Mouse (Mus musculus) kidney, adult 2 months (tissue): ENCODE results near the gene Stk4. TPM values are rescaled to one million over a fixed set of nuclear protein-coding genes. Genes with fewer than 3 reads are reported as not detected.

Experiments used
- DNase-seq: peaks from one replicate; pipeline ENCODE4 v3.0.0; 2021
- H3K27ac ChIP-seq: fragments of 200-500 bp; 2 replicates; pipeline ENCODE4 v1.5.1; 2012; ENCODE audit warnings: low read depth, low read length, control low read depth, inconsistent platforms; ENCODE audit not compliant: insufficient read depth
- H3K27me3 ChIP-seq: fragments of 200-500 bp; replicated peaks from 2 replicates; pipeline ENCODE4 v1.6.1; 2012; ENCODE audit warnings: mild to moderate bottlenecking, moderate library complexity, low read length, inconsistent platforms; ENCODE audit not compliant: control insufficient read depth, insufficient read depth
- H3K36me3 ChIP-seq: fragments of 200-500 bp; 2 replicates; pipeline ENCODE4 v1.6.1; 2012; ENCODE audit warnings: mild to moderate bottlenecking, moderate library complexity, low read length, inconsistent platforms; ENCODE audit not compliant: control insufficient read depth, insufficient read depth
- H3K4me1 ChIP-seq: fragments of 200-500 bp; 2 replicates; pipeline ENCODE4 v1.6.1; 2011; ENCODE audit warnings: low read length; ENCODE audit not compliant: control insufficient read depth, insufficient read depth
- H3K4me3 ChIP-seq: fragments of 200-500 bp; 2 replicates; pipeline ENCODE4 v1.5.1; 2011; ENCODE audit warnings: mild to moderate bottlenecking, low read depth, low read length, control low read depth; ENCODE audit not compliant: insufficient read depth
- CTCF ChIP-seq: fragments of 200-500 bp; conservative IDR thresholded peaks from 2 replicates; pipeline ENCODE4 v1.5.1; 2011; ENCODE audit warnings: low read depth, mild to moderate bottlenecking, control low read depth, low read length, moderate library complexity, mixed read lengths; ENCODE audit not compliant: insufficient read depth, insufficient read length
- POLR2A ChIP-seq: fragments of 200-500 bp; IDR thresholded peaks from one replicate; pipeline ENCODE4 v1.6.1; 2011; ENCODE audit warnings: low read depth, low read length, control low read depth
- WGBS: fragments of 180-500 bp; shearing (Covaris S2); methylation state at CpG from one replicate; pipeline ENCODE4 v1.1.7; 2018; 5-methylcytosine and 5-hydroxymethylcytosine counted together
- polyA plus RNA-seq: library from polyadenylated mRNA; depleted of rRNA; stranded (reverse); fragments of >200 nt; gene quantifications from 2 replicates; pipeline ENCODE4 v1.2.3, GENCODE M21; 2012

Stk4 gene
- polyA plus RNA-seq, 1 experiment, result 13.0 TPM

DNA sequence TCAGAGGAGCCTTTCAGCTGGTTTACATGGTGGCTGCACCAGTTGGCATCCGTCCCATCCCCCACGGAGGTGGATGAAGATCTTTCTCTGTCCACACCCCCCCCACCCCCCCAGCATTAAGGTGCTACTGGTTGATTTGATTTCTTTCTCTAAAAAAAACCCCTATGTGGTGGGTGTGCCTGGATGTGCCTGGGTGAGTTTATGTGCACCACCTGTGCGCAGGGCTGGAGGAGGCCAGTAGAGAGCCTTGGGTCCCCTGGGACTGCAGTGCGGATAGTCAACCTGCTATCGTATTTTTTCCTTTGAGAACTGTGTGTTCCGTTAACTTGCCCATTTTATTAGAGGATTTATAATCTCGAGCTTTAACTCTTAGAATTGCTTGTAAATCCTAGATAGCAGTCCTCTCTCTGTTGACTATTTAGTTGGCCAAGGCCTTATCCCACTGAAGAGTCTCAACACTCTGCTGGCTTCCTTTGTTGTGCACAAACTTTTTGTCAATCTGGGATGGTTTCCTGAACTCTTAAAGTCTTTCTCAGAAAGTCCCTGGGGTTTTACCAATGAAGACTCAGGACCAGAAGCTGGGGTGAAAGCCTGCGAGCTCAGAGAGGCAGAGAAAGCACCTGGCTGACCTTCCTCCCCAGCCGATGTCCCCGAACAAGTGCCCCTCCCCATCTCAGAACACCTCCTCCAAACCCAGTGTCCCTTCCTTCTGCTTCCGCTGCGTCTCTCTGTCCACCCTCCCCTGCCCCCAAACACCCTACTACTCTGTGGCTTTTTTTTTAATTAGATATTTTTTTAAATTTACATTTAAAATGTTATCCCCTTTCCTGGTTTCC lies 58.7 kb downstream of the Stk4 start:
- TF ChIP-seq POLR2A, result no peak
- TF ChIP-seq CTCF, result no peak
- H3K27me3 ChIP-seq, result no peaks in the 10 kb centered on the region
- H3K27ac ChIP-seq, result no peak overlapping the region
- 86% methylated on average over 12 of the region's 12 CpGs for WGBS
- no peaks in the 10 kb centered on the region for H3K36me3 ChIP-seq
- H3K4me3 ChIP-seq, result no peak overlapping the region
- H3K4me1 ChIP-seq, result no peaks in the 10 kb centered on the region
- DNase-seq, result no peak

DNA sequence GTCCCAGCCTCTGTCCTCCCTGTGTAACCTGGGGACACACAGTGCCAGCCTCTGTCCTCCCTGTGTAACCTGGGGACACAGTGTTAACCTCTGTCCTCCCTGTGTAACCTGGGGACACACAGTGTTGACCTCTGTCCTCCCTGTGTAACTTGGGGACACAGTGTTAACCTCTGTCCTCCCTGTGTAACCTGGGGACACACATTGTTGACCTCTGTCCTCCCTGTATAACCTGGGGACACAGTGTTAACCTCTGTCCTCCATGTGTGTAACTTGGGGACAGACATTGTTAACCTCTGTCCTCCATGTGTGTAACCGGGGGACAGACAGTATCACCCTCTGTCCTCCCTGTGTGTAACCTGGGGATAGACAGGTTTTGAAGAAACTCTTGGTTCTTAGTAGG lies 61.5 kb downstream of the Stk4 start:
- H3K27ac ChIP-seq, result no peak overlapping the region
- DNase-seq, result no peak
- WGBS, result 88% methylated on average over 1 of the region's 1 CpGs
- H3K4me3 ChIP-seq, result no peak overlapping the region
- TF ChIP-seq POLR2A, result no peak
- TF ChIP-seq CTCF, result no peak
- no peaks in the 10 kb centered on the region for H3K36me3 ChIP-seq
- H3K4me1 ChIP-seq, result no peaks in the 10 kb centered on the region
- no peaks in the 10 kb centered on the region for H3K27me3 ChIP-seq

DNA sequence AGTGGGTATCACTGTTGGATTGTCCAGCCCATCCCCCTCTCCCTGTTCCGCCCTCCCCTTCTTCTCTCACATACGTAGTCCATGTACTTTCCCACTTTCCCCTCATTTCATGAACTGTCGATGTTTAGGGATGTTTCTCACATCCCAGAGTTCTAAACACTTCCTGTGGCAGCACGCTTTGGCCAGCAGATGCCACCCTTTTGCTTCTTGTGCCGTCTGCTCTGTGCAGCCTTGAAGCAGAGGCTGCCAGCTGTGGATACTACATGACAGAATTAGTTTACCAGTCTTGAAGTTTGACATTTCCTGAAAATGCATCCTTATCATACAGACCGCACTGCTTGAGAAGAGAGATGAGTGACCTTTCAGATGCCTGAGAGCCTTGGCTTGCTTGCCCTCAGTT lies 64.4 kb downstream of the Stk4 start:
- 56% methylated on average over 6 of the region's 6 CpGs for WGBS
- DNase-seq, result peak; percentile 44
- Histone ChIP-seq H3K4me1 (no peaks in the 10 kb centered on the region), H3K4me3 (no peak overlapping the region), H3K27ac (no peak overlapping the region), H3K36me3 (no peaks in the 10 kb centered on the region), H3K27me3 (no peaks in the 10 kb centered on the region)
- TF ChIP-seq POLR2A, result no peak
- TF ChIP-seq CTCF, result peak; percentile 68

DNA sequence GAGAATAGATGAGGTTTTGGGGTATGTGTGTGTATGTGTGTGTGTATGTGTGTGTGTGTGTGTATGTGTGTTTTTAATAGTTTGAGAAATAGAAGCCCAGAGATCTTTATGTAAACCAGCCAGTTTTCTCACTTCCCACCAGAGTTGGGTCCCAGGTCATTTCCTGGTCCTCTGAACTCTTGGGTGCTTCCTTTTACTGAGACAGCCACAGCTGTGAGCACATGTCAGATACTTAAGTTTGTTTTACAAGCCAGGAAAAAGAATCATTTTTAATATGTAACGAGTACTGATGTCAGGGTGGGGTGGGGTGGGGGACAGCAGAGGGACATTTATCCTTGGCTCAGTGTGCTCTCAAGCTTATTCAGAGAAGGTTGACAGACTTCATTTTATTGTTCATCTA lies 65.2 kb downstream of the Stk4 start:
- H3K4me1 ChIP-seq, result no peaks in the 10 kb centered on the region
- DNase-seq, result peak; percentile 15
- H3K27ac ChIP-seq, result no peak overlapping the region
- H3K4me3 ChIP-seq, result no peak overlapping the region
- H3K27me3 ChIP-seq, result no peaks in the 10 kb centered on the region
- no peak for TF ChIP-seq POLR2A
- no peak for TF ChIP-seq CTCF
- H3K36me3 ChIP-seq, result no peaks in the 10 kb centered on the region
- 67% methylated on average over 1 of the region's 1 CpGs for WGBS

DNA sequence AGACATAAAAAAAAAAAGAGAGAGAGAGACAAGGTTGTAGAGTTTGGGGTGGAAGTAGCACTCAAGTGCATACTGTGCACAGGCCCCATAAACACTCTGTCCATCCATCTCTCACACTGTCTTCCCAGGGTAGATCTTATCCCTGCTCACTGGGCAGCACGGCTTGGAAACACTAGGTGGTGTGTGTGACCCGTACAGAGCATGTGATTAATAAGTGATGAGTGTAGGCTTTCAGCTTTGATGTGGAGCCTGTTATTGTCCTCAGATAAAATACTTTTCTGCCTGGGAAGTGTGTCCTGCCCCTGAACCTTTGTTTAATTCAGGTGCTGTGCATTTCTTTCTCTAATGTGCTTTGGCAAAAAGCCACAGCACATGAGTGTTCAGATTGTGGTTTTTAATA lies 66.3 kb downstream of the Stk4 start:
- Histone ChIP-seq H3K27me3 (no peaks in the 10 kb centered on the region), H3K4me1 (no peaks in the 10 kb centered on the region), H3K4me3 (no peak overlapping the region), H3K27ac (no peak overlapping the region), H3K36me3 (no peaks in the 10 kb centered on the region)
- 27% methylated on average over 2 of the region's 2 CpGs for WGBS
- DNase-seq, result peak; percentile 25
- peak; percentile 60 for TF ChIP-seq CTCF
- TF ChIP-seq POLR2A, result no peak

DNA sequence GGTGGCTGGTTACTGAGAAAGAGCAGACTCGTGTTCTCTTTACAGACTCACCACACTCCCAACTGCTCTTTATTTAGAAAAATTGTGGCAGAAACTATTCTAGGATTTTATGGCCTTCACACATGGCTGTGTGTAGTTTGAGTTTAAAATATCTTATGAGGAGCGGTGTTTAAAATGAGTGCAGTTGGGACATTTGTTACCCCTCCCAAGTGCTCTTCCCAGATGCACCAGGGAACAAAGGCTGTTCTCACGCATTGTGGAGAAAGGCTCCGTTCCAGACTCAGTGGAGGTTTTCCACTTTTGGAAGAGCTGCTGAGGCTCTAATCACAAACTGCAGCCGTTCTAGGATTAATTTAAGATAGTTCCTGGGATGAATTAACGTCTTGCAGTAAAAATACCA lies 67.6 kb downstream of the Stk4 start:
- Histone ChIP-seq H3K36me3 (no peaks in the 10 kb centered on the region), H3K27me3 (no peaks in the 10 kb centered on the region), H3K27ac (no peak overlapping the region), H3K4me1 (no peaks in the 10 kb centered on the region; the same call in 1 of the 2 replicates), H3K4me3 (no peak overlapping the region)
- no peak for DNase-seq
- no peak for TF ChIP-seq POLR2A
- TF ChIP-seq CTCF, result no peak
- WGBS, result 53% methylated on average over 6 of the region's 6 CpGs

DNA sequence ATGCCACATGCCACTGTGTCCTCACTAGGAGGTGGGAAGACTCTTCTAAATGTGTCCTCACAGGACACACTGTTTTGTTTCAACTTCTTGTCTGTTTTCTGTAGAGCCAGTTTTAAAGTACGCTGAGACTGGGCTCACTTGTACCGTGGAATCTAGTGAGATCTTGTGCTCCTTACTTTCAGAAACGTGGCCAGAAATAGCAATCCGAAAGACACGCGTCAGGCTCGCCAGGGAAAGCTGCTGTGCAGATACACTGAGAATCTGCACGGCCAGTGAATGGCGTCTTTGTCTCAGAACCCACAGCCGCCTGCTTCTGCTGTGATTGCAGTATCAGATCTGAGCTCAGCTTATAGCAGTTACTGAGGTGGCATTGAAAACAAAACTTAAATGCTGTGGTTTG lies 71.9 kb downstream of the Stk4 start:
- no peaks in the 10 kb centered on the region for H3K36me3 ChIP-seq
- H3K27me3 ChIP-seq, result no peaks in the 10 kb centered on the region
- no peak for TF ChIP-seq POLR2A
- no peak for TF ChIP-seq CTCF
- WGBS, result 74% methylated on average over 10 of the region's 10 CpGs
- peak overlapping the region; percentile 52 for H3K27ac ChIP-seq
- peak; percentile 5 for DNase-seq
- H3K4me3 ChIP-seq, result no peak overlapping the region
- H3K4me1 ChIP-seq, result peaks cover 3% of the 10 kb centered on the region
